Mouse (Mus musculus) adrenal gland, adult (tissue): ENCODE data around the gene Polr2g.

Experiments used
- DNase-seq, 2 experiments: peaks; one replicate each; pipeline ENCODE4 v3.0.0; 2022 to 2023; ENCODE audit warnings: low spot score in 1 of 2; ENCODE audit not compliant: inconsistent age in 2 of 2

Polr2g gene

GRCm38 (mm10) chr19:8798264-8798946, at the start of gene Polr2g:
Gene Polr2g, minus strand, starts transcription at chr19:8798577.
- DNase-seq, result peak; percentile 94 to 97

- DNase-seq, result peak; percentile 69 to 92
These were observed 46.2 kb upstream of the Polr2g start for GRCm38 (mm10) chr19:8844371-8845129.

- DNase-seq, result peak in 1 of 2 experiments; percentile 61
These were observed 44.6 kb upstream of the Polr2g start for GRCm38 (mm10) chr19:8842961-8843360.

- peak in 1 of 2 experiments; percentile 28 for DNase-seq
These were observed 42.6 kb upstream of the Polr2g start for GRCm38 (mm10) chr19:8841012-8841411.

GRCm38 (mm10) chr19:8839908-8840791, 41.8 kb upstream of the Polr2g start:
- DNase-seq, result peak; percentile 86 to 95

- DNase-seq, result peak; percentile 35 to 59
These were observed 40.9 kb upstream of the Polr2g start, which contains the start of gene Gng3 for GRCm38 (mm10) chr19:8839103-8839907. Gene Gng3, minus strand, starts transcription at chr19:8839194.

- DNase-seq, result peak; percentile 57 to 79
These were observed 39.8 kb upstream of the Polr2g start for GRCm38 (mm10) chr19:8838041-8838730.

GRCm38 (mm10) chr19:8837251-8837791, 38.9 kb upstream of the Polr2g start, which contains the start of gene Bscl2:
Gene Bscl2, plus strand, starts transcription at chr19:8837467.
- DNase-seq, result peak; percentile 88 to 97

- DNase-seq, result peak in 1 of 2 experiments; percentile 48
These were observed 38.0 kb upstream of the Polr2g start for GRCm38 (mm10) chr19:8836327-8836726.

- peak; percentile 52 to 79 for DNase-seq
These were observed 34.6 kb upstream of the Polr2g start for GRCm38 (mm10) chr19:8832971-8833370.

- DNase-seq, result no peak
These were observed 32.9 kb upstream of the Polr2g start for GRCm38 (mm10) chr19:8831262-8831661.

- DNase-seq, result peak in 1 of 2 experiments; percentile 24
These were observed 32.3 kb upstream of the Polr2g start for GRCm38 (mm10) chr19:8830664-8831063.

- DNase-seq, result peak in 1 of 2 experiments; percentile 45
These were observed 31.3 kb upstream of the Polr2g start, which contains the start of gene AC129217.1 for GRCm38 (mm10) chr19:8829660-8830059. Gene AC129217.1, plus strand, starts transcription at chr19:8829773.

GRCm38 (mm10) chr19:8822696-8823095, 24.3 kb upstream of the Polr2g start:
- peak in 1 of 2 experiments; percentile 26 for DNase-seq

- DNase-seq, result no peak
These were observed 22.8 kb upstream of the Polr2g start for GRCm38 (mm10) chr19:8821146-8821545.

GRCm38 (mm10) chr19:8820424-8820956, 22.1 kb upstream of the Polr2g start:
- no peak for DNase-seq

- DNase-seq, result peak in 1 of 2 experiments; percentile 99
These were observed 21.4 kb upstream of the Polr2g start, which contains the start of gene Hnrnpul2 for GRCm38 (mm10) chr19:8819596-8820423. Gene Hnrnpul2, plus strand, starts transcription at chr19:8820010.
